Mouse (Mus musculus) C2C12 (cell line): ENCODE measurements around the gene Evi5l. TPM values are rescaled to one million over a fixed set of nuclear protein-coding genes. Genes with fewer than 3 reads are reported as not detected.

ENCODE experiments used
- H3K27me3 ChIP-seq: one replicate; pipeline ENCODE4 v1.6.1; 2011; ENCODE audit not compliant: control insufficient read depth, insufficient read depth, insufficient read length
- H3K36me3 ChIP-seq: one replicate; pipeline ENCODE4 v1.6.1; 2011; ENCODE audit not compliant: control insufficient read depth, insufficient read depth
- H3K4me3 ChIP-seq: one replicate; pipeline ENCODE4 v1.5.1; 2011; ENCODE audit warnings: mild to moderate bottlenecking, control low read depth; ENCODE audit not compliant: poor library complexity, insufficient read depth, severe bottlenecking
- H3K79me2 ChIP-seq: one replicate; pipeline ENCODE4 v1.6.1; 2011; ENCODE audit not compliant: control insufficient read depth, insufficient read depth
- H3K79me3 ChIP-seq: one replicate; pipeline ENCODE4 v1.6.1; 2011; ENCODE audit warnings: low read depth, control low read depth
- H3ac ChIP-seq: one replicate; pipeline ENCODE3; 2011; ENCODE audit warnings: low read depth; ENCODE audit not compliant: control insufficient read depth, insufficient read length
- CEBPB ChIP-seq: IDR thresholded peaks from one replicate; pipeline ENCODE4 v1.6.1; 2011; ENCODE audit warnings: low read depth, mild to moderate bottlenecking, control low read depth, moderate library complexity
- CTCF ChIP-seq: IDR thresholded peaks from one replicate; pipeline ENCODE4 v1.5.1; 2011; ENCODE audit not compliant: control insufficient read depth, insufficient read depth, insufficient read length
- FOSL1 ChIP-seq: IDR thresholded peaks from one replicate; pipeline ENCODE4 v1.8.0; 2011; ENCODE audit warnings: mild to moderate bottlenecking, low read length; ENCODE audit not compliant: poor library complexity, insufficient read depth, severe bottlenecking
- MAX ChIP-seq: IDR thresholded peaks from one replicate; pipeline ENCODE4 v1.6.1; 2011; ENCODE audit warnings: mild to moderate bottlenecking, control low read depth
- MYOD1 ChIP-seq: IDR thresholded peaks from one replicate; pipeline ENCODE4 v1.6.1; 2011; ENCODE audit warnings: low read depth; ENCODE audit not compliant: control insufficient read depth, insufficient read length
- MYOG ChIP-seq: IDR thresholded peaks from one replicate; pipeline ENCODE4 v1.6.1; 2011; ENCODE audit not compliant: control insufficient read depth, insufficient read length; ENCODE audit errors: extremely low read depth
- USF1 ChIP-seq: IDR thresholded peaks from one replicate; pipeline ENCODE4 v1.6.1; 2011; ENCODE audit warnings: low read depth, mild to moderate bottlenecking, control low read depth, moderate library complexity
- polyA plus RNA-seq: library from polyadenylated mRNA; unstranded; fragments of >200 nt; fragmentation: generic; extraction: Trizol; gene quantifications from one replicate; pipeline ENCODE4 v1.2.1, GENCODE M21; 2012; ENCODE audit warnings: missing spikeins

Gene Evi5l
- polyA plus RNA-seq, 1 experiment, result 11.6 TPM

GRCm38 (mm10) chr8:4206182-4207015, 40.0 kb downstream of the Evi5l start:
- no peak overlapping the region for H3K4me3 ChIP-seq
- no peaks in the 10 kb centered on the region for H3K79me3 ChIP-seq
- TF ChIP-seq MAX, result no peak
- no peak for TF ChIP-seq CTCF
- no peak for TF ChIP-seq FOSL1
- TF ChIP-seq MYOG, result no peak
- TF ChIP-seq USF1, result no peak
- no peak for TF ChIP-seq CEBPB
- TF ChIP-seq MYOD1, result no peak
- H3K79me2 ChIP-seq, result no peaks in the 10 kb centered on the region
- H3K27me3 ChIP-seq, result no peaks in the 10 kb centered on the region
- no peaks in the 10 kb centered on the region for H3K36me3 ChIP-seq
- no peak overlapping the region for H3ac ChIP-seq

- H3K79me2 ChIP-seq, result no peaks in the 10 kb centered on the region
- no peaks in the 10 kb centered on the region for H3K36me3 ChIP-seq
- H3ac ChIP-seq, result no peak overlapping the region
- no peak overlapping the region for H3K4me3 ChIP-seq
- TF ChIP-seq MYOG (no peak), MYOD1 (no peak), CTCF (no peak)
- no peaks in the 10 kb centered on the region for H3K79me3 ChIP-seq
- no peaks in the 10 kb centered on the region for H3K27me3 ChIP-seq
Measured at GRCm38 (mm10) chr8:4207016-4207350, 40.6 kb downstream of the Evi5l start.

- Histone ChIP-seq H3K27me3 (peaks cover under 1% of the 10 kb centered on the region), H3K79me3 (no peaks in the 10 kb centered on the region), H3ac (no peak overlapping the region), H3K79me2 (no peaks in the 10 kb centered on the region), H3K4me3 (no peak overlapping the region), H3K36me3 (no peaks in the 10 kb centered on the region)
- TF ChIP-seq CEBPB (no peak), CTCF (no peak), MYOD1 (no peak), USF1 (no peak), MAX (no peak)
Measured at GRCm38 (mm10) chr8:4211097-4211496, 44.7 kb downstream of the Evi5l start.

- H3K4me3 ChIP-seq, result no peak overlapping the region
- no peaks in the 10 kb centered on the region for H3K79me2 ChIP-seq
- H3K27me3 ChIP-seq, result peaks cover 10% of the 10 kb centered on the region
- no peak overlapping the region for H3ac ChIP-seq
- H3K79me3 ChIP-seq, result no peaks in the 10 kb centered on the region
- no peaks in the 10 kb centered on the region for H3K36me3 ChIP-seq
- TF ChIP-seq MYOD1, result no peak
- TF ChIP-seq FOSL1, result no peak
- no peak for TF ChIP-seq MYOG
- TF ChIP-seq USF1, result no peak
- TF ChIP-seq MAX, result no peak
- TF ChIP-seq CEBPB, result no peak
- no peak for TF ChIP-seq CTCF
Measured at GRCm38 (mm10) chr8:4212809-4213209, 46.4 kb downstream of the Evi5l start.

- no peak overlapping the region for H3K4me3 ChIP-seq
- no peaks in the 10 kb centered on the region for H3K36me3 ChIP-seq
- TF ChIP-seq CTCF (no peak), USF1 (no peak), MAX (no peak), CEBPB (no peak), MYOG (no peak)
- no peaks in the 10 kb centered on the region for H3K79me3 ChIP-seq
- no peak overlapping the region for H3ac ChIP-seq
- peaks cover 10% of the 10 kb centered on the region for H3K27me3 ChIP-seq
- no peaks in the 10 kb centered on the region for H3K79me2 ChIP-seq
Measured at GRCm38 (mm10) chr8:4213210-4214005, 47.0 kb downstream of the Evi5l start.
